Mouse (Mus musculus) Patski (cell line): ENCODE results near the gene Acss1. TPM values are rescaled to one million over a fixed set of nuclear protein-coding genes. Genes with fewer than 3 reads are reported as not detected.

Experiments
- ATAC-seq: fragments of 100-300 bp; one replicate; pipeline ENCODE4 v1.8.0; 2021
- CTCF ChIA-PET: fragments of 350-600 bp; sonication (Branson Sonifier 250); formaldehyde crosslinking; loops from one replicate; lab custom pipeline; 2022; ENCODE audit warnings: inconsistent platforms; lab: Charles Lee
- POLR2A ChIA-PET: fragments of 350-600 bp; sonication (Branson Sonifier 250); formaldehyde crosslinking; loops from one replicate; lab custom pipeline; 2022; ENCODE audit warnings: antibody characterized with exemption, inconsistent platforms; lab: Charles Lee
- DNase-seq: peaks from one replicate; pipeline ENCODE4 v3.0.0-alpha.2; 2011; ENCODE audit warnings: low read depth, low spot score
- H3K27me3 ChIP-seq: fragments of 371-371 bp; one replicate; pipeline ENCODE4 v1.5.1; 2021
- CTCF ChIP-seq: fragments of 100-300 bp; IDR thresholded peaks from one replicate; pipeline ENCODE4 v1.5.1; 2021
- in situ Hi-C: fragments of 300-500 bp; cut with MboI; formaldehyde crosslinking; loops from 3 replicates; pipeline ENCODE4 v1.11.1; 2018; ENCODE audit warnings: low pct_unique_long_range_greater_than_20kb, mixed read lengths
- polyA plus RNA-seq: library from polyadenylated mRNA; unstranded; gene quantifications from one replicate; pipeline ENCODE4 v1.2.3, GENCODE M21; 2021

Gene Acss1
- polyA plus RNA-seq = 0.77 TPM

GRCm38 (mm10) chr2:150667820-150668766, at the start of gene Acss1:
Gene Acss1 (minus strand): TSS chr2:150668500.
- CTCF ChIA-PET = interaction anchor here (0.6 to 1.4 kb wide), 4 partner anchors 13 to 110 kb away, joined by 3 read pairs; no protein-coding TSS in a partner anchor

GRCm38 (mm10) chr2:150712167-150712674, 43.9 kb upstream of the Acss1 start:
- POLR2A ChIA-PET = no interaction called here
- ATAC-seq = no peak
- no peak for DNase-seq
- no peak for TF ChIP-seq CTCF
- CTCF ChIA-PET = no interaction called here
- in situ Hi-C loops = no loop called here
- peaks cover 25% of the 10 kb centered on the region for H3K27me3 ChIP-seq

More at GRCm38 (mm10) chr2:150667820-150668766, at the start of gene Acss1:
- no peak for DNase-seq
- no peak for TF ChIP-seq CTCF
- in situ Hi-C loops = no loop called here
- peak; percentile 69 for ATAC-seq
- POLR2A ChIA-PET = no interaction called here
- H3K27me3 ChIP-seq = peaks cover 9% of the 10 kb centered on the region

GRCm38 (mm10) chr2:150691481-150692170, 23.3 kb upstream of the Acss1 start:
- ATAC-seq (no peak), DNase-seq (no peak)
- H3K27me3 ChIP-seq = peaks cover 52% of the 10 kb centered on the region
- no peak for TF ChIP-seq CTCF
- ChIA-PET CTCF (no interaction called here), POLR2A (no interaction called here)
- in situ Hi-C loops = loop anchor here (25.0 kb wide), 1 partner anchor 446 kb away; no protein-coding TSS in a partner anchor

GRCm38 (mm10) chr2:150690216-150690615, 21.9 kb upstream of the Acss1 start:
- ATAC-seq = no peak
- DNase-seq = no peak
- POLR2A ChIA-PET = no interaction called here
- in situ Hi-C loops = loop anchor here (25.0 kb wide), 1 partner anchor 447 kb away; no protein-coding TSS in a partner anchor
- CTCF ChIA-PET = no interaction called here
- peaks cover 43% of the 10 kb centered on the region for H3K27me3 ChIP-seq
- no peak for TF ChIP-seq CTCF

GRCm38 (mm10) chr2:150689223-150689800, 21.0 kb upstream of the Acss1 start, which contains the start of gene Vsx1:
Gene Vsx1 (minus strand): TSS chr2:150689360.
- ATAC-seq (no peak), DNase-seq (no peak)
- in situ Hi-C loops = loop anchor here (25.0 kb wide), 1 partner anchor 448 kb away; no protein-coding TSS in a partner anchor
- TF ChIP-seq CTCF = no peak
- ChIA-PET POLR2A (interaction anchor here (0.6 kb wide), 1 partner anchor 38 kb away, joined by 3 read pairs; no protein-coding TSS in a partner anchor), CTCF (no interaction called here)
- peaks cover 41% of the 10 kb centered on the region for H3K27me3 ChIP-seq

GRCm38 (mm10) chr2:150688541-150689186, 20.4 kb upstream of the Acss1 start:
- DNase-seq (no peak), ATAC-seq (no peak)
- no peak for TF ChIP-seq CTCF
- in situ Hi-C loops = loop anchor here (25.0 kb wide), 1 partner anchor 449 kb away; no protein-coding TSS in a partner anchor
- ChIA-PET CTCF (no interaction called here), POLR2A (no interaction called here)
- H3K27me3 ChIP-seq = peaks cover 41% of the 10 kb centered on the region

- ChIA-PET CTCF (no interaction called here), POLR2A (no interaction called here)
- DNase-seq (no peak), ATAC-seq (no peak)
- H3K27me3 ChIP-seq = peaks cover 42% of the 10 kb centered on the region
- in situ Hi-C loops = loop anchor here (25.0 kb wide), 1 partner anchor 449 kb away; no protein-coding TSS in a partner anchor
- no peak for TF ChIP-seq CTCF
Measured at GRCm38 (mm10) chr2:150687871-150688540, 19.7 kb upstream of the Acss1 start.

- H3K27me3 ChIP-seq = peaks cover 45% of the 10 kb centered on the region
- CTCF ChIA-PET = no interaction called here
- in situ Hi-C loops = loop anchor here (25.0 kb wide), 1 partner anchor 452 kb away; no protein-coding TSS in a partner anchor
- POLR2A ChIA-PET = no interaction called here
- TF ChIP-seq CTCF = no peak
- ATAC-seq (no peak), DNase-seq (no peak)
Measured at GRCm38 (mm10) chr2:150685389-150685788, 17.1 kb upstream of the Acss1 start.

GRCm38 (mm10) chr2:150684451-150684850, 16.2 kb upstream of the Acss1 start:
- ChIA-PET CTCF (no interaction called here), POLR2A (no interaction called here)
- DNase-seq (no peak), ATAC-seq (no peak)
- TF ChIP-seq CTCF = no peak
- peaks cover 37% of the 10 kb centered on the region for H3K27me3 ChIP-seq
- in situ Hi-C loops = loop anchor here (25.0 kb wide), 1 partner anchor 453 kb away; no protein-coding TSS in a partner anchor
